Mouse (Mus musculus): Measurements from ENCODE around the gene Elf2. TPM values are rescaled to one million over a fixed set of nuclear protein-coding genes. Genes with fewer than 3 reads are reported as not detected.

Gene Elf2
- total RNA-seq (2017): 173 and 175 TPM in 2 replicates

DNA sequence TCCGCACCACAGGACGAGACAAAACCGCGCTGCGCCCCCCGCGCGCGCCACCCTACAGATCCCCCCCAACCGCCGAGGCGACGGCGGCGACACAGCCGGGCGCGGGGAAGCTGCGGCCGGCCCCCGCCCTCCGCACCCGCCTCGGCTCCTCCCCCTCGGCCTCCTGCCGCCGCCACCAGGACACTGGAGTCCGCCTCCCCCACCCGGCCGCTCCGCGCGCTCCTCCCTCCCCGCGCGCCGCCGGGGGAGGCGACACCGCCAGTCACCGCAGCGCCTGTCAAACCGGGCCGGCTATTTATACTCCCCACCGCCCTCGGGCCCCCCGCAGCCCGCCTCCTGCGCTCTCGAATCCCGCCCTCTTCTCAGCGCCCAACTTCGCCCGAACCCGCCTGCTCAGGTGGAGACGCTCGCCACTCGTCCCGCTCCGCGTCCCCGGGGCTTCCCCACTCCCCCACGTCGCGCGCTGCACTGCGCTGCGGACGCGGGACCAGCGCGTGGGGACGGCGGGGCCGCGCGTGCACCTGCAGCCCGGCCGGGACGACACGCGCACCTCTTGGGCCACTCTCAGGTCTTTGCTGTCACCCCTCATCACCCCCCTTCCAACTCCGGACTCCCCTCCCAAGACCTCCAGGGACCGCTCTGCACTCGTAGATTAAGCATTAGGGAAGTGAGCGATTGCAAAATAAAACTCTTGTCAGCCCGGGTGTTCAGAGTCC, at the start of gene Elf2:
Gene Elf2, minus strand, starts transcription at position 112 of the 716 bp plus-strand sequence.
- ATAC-seq (ENCODE audit: extremely low read depth, insufficient number of reproducible peaks, low FRiP score, poor library complexity, severe bottlenecking): peak; percentile 71

DNA sequence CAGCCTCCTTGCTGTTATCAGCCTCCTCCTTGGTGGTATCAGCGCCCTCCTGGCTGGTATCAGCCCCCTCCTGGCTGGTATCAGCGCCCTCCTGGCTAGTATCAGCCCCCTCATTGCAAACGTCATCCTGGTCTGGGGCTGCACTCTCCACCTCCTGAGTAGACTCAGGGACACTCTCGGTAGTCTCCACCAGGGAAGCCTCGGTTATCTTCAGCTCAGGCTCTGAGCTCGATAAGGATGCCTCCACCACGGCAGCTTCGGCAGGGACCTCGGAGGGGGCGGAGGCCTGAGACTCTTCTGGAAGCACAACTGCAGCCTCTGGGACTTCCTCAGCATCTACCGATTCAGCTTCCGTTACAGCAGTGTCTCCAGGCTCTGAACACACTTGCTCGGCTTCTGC, 48.4 kb upstream of the Elf2 start:
- ATAC-seq (ENCODE audit: extremely low read depth, insufficient number of reproducible peaks, low FRiP score, poor library complexity, severe bottlenecking): peak; percentile 23; the same call in 1 of the 2 replicates

DNA sequence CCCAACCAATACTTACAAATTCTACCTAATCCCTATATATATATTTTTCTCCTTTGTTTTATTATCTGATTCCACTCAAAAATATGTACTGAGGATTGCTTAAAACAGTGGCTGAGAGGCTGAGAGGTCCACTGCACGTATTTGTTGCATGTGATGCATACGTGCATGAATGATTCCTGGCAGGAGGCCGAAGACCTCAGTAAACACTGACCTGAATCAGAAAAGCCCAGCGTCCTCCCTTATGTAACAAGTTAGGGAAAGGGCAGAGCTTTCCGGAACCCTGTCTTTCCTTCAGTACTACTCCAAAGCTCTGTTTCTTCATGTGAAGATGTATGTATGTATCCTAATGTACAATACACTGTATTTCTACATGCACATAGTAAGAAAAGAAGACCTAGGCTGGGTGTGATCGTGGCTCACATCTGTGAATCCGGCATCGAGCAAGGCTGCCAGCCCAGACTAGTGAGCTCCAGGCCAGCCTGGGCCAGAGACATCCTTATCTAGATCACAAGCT, 47.5 kb upstream of the Elf2 start:
- ATAC-seq (ENCODE audit: extremely low read depth, insufficient number of reproducible peaks, low FRiP score, poor library complexity, severe bottlenecking): no peak

DNA sequence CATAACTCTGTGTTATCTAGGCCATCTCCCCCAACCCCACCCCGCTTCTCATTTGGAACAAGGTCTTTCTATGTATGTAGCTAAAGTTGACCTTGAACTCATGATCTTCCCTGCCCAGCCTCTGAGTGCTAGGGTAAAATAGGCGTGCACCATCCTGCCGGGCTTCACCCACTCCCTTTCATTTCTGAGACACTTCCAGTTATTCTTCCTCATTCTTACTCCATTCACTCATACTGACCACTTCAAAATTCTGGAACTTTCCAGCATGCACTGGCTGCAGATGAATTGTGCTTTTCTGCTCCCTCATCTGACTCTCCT, 46.6 kb upstream of the Elf2 start:
- ATAC-seq (ENCODE audit: extremely low read depth, insufficient number of reproducible peaks, low FRiP score, poor library complexity, severe bottlenecking): no peak

DNA sequence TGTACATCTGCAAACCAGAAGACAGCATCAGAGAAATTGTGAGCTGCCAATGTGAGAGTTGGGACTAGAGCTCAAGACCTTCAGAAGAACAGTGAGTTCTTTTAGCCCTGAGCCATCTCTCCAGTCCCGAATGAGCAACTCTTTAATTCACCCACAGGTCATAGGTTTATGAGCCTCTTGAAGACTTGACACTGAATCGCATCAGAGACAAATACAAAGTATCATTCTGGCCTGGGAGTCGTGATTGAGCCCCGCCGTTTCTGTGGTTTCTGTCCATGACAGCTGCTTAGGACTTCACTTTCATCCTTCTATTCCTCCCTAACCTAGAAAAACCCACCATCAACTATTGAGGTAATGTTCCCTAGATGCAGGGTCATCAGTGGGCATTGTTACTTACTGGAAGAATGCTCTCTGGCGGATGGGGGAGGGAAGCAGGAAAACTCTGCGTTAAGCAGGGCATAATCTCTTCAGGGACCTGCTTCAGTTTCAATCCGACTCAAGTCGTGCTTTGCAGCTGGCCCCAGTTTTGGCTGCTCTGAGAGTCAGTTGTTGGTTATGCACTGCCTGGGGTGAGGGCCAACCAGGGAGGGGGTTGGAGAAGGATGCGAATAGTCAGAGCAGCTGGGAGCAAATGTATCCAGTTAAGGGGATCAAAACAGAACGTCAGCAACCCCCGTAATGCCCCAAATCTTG, 46.1 kb upstream of the Elf2 start:
- no peak for ATAC-seq (ENCODE audit: extremely low read depth, insufficient number of reproducible peaks, low FRiP score, poor library complexity, severe bottlenecking)

DNA sequence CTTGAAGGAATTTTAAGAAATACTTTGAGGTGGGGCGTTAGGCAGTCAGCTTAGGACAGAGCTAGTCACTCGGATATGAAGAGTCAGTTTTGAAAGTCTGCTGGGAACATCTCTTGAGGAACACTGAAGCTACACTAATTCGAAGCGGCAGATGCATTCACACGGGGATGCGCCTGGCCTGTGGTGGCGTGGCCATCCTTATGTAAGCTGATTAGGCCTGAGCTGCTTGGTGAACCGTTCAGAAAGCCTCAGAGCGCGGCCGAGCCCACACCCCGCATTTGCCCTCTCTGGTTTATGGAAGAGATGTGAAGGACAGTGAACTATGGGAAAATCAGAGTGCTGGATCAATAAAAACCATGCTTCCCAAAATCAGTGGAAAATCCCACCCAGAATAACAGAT, 42.9 kb upstream of the Elf2 start:
- no peak for ATAC-seq (ENCODE audit: extremely low read depth, insufficient number of reproducible peaks, low FRiP score, poor library complexity, severe bottlenecking)

DNA sequence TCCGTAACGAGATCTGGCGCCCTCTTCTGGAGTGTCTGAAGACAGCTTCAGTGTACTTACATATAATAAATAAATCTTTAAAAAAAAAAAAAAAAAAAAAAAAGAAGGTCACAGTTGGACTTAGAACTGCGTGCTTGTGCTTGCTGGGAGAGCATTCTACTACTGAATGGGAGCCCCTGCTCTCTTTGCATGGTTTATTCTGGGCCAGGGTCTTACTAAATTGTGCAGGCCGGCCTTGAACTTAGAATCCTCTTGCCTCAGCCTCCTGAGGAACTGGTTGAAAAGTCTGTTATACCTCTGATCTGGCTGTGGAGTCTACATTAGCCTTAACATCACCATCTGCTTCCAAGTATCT, 40.2 kb upstream of the Elf2 start:
- no peak for ATAC-seq (ENCODE audit: extremely low read depth, insufficient number of reproducible peaks, low FRiP score, poor library complexity, severe bottlenecking)

DNA sequence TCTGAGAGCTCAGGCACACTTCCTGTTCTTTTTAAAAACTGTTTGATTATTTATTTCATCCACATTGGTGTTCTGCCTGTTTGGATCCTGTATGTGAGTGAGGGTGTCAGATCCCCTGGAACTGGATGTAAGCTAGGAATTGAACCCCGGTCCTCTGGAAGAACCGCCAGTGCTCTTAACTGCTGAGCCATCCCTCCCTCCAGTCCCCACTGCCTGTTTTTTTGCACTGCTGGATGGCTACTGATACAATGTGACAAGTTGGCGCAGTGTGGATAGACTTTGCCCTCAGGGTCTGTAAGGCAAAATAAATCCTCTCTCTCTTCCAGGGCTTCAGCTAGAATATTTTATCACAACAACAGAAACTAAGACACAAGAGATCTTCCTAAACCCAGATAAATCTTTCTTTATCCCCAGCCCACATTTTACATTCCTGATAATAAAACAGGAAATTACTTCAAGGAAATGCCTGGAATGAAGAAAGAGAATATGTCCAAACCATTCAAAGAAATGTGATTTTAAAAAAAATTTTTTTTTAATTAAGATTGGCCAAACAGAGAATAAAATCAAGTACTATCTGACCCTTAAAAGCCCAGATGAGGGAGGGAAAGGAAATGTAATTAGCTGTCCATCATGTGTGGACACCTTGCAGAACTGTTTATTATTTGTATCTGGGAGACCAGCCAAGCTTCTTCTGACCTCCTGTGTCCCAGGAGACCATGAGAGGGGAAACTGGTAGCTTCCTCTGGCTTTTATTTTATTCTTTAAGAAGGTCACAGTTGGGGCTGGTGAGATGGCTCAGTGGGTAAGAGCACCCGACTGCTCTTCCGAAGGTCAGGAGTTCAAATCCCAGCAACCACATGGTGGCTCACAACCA, 39.6 kb upstream of the Elf2 start:
- ATAC-seq (ENCODE audit: extremely low read depth, insufficient number of reproducible peaks, low FRiP score, poor library complexity, severe bottlenecking): no peak

DNA sequence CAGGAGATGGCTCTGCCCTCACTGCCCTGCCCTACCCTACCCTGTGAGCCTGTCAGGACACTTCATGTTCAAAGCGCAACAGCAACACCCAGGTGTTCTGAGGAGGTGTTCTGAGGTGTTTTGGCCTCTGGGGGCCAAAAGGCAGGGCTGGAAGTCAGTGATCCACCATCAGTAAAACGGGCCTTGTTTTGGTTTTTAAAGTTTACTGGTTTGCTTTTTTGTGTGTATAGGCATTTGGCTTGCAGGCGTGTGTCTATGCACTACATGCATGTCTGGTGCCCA, 38.1 kb upstream of the Elf2 start:
- no peak for ATAC-seq (ENCODE audit: extremely low read depth, insufficient number of reproducible peaks, low FRiP score, poor library complexity, severe bottlenecking)

DNA sequence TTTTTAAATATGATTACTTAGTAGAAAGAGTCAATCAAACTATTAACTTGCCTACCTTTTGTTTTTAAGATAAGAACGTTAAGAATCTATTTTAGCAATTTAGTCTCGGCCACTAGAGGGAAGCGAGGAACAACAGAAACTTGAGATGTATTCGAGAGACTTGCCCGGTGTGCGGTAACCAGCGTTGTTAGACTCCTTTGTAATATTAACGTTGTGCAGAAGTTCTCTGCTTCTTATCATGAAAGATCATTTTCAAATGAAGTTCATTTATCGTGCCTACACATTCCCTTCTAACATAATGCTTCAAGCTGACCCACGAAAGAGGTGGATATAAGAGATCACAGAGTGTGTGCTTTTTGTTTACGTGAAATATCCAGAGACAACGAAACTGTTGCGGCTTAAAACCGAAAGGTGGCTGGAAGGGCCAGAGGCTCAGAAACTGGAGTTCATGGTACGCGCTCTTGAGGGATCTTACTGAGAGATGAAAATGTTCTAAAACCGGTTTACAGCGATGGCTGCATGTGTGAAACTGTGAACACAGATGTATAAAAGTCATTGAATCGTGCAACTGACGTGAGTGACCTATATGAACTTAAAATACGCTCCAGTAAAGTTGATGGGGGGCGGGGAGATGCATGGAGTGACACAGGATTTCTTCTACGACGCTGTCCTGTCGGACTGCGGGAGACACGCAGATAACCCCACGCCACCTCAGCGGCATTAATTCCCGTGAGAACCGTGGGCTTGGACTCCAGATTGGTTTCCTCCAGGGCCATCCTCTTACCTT, 37.6 kb upstream of the Elf2 start:
- peak; percentile 52; the same call in 1 of the 2 replicates for ATAC-seq (ENCODE audit: extremely low read depth, insufficient number of reproducible peaks, low FRiP score, poor library complexity, severe bottlenecking)

DNA sequence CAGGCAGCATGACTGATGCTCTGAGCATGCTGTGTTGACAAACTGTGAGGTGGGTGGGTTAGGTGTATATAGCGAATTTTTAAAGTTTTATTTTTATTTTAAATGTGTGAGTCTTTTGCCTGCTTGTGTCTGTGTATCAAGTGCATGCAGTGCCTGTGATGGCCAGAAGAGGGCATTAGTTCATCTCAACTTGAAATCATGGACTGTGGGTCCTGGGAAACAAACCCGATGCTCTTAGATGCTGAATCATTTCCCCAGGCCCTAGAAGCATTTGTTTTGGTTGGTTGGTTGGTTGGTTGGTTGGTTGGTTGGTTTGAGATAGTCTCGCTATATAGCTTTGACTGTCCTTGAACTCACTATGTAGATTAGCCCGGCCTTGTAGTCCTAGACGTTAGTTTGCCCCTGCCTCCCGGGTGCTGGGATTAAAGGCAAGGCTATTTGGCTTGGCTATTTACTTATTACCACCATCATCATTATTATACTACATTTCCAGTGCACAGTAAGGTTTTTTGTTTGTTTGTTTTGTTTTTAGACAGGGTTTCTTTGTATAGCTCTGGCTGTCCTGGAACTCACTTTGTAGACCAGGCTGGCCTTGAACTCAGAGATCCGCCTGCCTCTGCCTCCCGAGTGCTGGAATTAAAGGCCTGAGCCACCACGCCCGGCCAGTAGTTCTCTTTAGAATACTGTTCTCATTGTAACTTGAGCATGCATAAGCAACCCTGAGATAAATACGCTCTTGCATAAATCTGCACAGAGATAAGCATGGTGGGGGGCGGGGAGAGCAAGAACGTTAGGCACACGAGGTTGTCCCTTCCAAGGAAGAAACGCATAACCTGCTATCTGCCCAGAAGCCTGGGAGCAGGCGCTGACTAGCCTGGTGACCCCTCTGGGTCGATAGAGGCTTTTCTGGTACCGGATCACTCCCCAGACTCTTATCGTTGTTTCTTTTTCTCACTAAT, 35.1 kb upstream of the Elf2 start:
- peak; percentile 72 for ATAC-seq (ENCODE audit: extremely low read depth, insufficient number of reproducible peaks, low FRiP score, poor library complexity, severe bottlenecking)

DNA sequence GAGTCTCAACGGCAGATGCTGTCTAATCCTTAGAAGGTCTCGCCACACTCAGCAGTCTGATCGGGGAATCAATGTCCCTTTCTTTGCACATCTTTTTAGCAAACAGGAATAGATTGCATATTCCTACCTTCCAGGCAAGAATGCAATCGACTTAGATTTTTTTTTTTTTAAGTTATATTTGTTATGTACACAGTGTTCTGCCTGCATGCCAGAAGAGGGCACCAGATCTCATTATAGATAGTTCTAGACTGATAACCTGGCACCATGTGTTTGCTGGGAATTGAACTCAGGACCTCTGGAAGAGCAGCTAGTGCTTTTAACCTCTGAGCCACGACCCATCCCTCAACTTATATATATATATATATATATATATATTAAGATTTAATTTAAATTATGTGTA, 33.1 kb upstream of the Elf2 start:
- ATAC-seq (ENCODE audit: extremely low read depth, insufficient number of reproducible peaks, low FRiP score, poor library complexity, severe bottlenecking): no peak

DNA sequence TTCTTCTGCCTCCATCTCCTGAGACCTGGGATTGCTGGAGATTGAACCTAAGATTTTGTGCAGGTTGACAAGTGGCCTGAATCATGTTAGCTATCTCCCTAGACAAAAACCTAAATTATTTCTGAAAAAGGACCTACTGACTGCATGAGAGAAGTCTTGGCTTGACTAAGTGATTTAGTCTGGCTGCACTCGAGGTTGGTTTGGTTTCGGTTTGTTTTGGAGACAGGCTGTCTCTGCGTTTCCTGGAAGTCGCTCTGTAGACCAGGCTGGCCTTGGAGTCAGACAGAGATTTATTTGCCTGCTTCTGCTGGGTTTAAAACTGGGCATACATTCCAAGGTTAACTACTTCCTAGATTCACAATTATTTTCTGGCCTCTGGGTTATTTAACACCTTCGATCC, 32.4 kb upstream of the Elf2 start:
- no peak for ATAC-seq (ENCODE audit: extremely low read depth, insufficient number of reproducible peaks, low FRiP score, poor library complexity, severe bottlenecking)

DNA sequence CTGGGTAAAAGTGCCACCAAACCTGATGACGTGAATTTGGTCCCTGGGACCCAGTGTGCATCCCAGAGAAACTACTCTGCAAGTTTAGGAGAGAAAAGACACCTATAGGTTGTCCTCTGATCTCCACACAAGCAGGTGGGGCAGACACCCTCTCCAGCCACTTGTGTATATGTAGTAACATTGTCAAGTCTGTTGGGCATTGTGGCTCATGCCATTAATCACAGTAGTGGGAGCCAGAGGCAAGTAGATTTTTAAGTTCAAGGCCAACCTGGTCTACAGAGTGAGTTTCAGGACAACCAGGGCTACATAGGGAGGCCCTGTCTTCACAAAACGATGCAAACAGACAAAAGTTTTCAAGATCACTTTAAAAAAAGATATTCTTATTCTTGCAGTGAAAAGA, 31.4 kb upstream of the Elf2 start:
- no peak for ATAC-seq (ENCODE audit: extremely low read depth, insufficient number of reproducible peaks, low FRiP score, poor library complexity, severe bottlenecking)

DNA sequence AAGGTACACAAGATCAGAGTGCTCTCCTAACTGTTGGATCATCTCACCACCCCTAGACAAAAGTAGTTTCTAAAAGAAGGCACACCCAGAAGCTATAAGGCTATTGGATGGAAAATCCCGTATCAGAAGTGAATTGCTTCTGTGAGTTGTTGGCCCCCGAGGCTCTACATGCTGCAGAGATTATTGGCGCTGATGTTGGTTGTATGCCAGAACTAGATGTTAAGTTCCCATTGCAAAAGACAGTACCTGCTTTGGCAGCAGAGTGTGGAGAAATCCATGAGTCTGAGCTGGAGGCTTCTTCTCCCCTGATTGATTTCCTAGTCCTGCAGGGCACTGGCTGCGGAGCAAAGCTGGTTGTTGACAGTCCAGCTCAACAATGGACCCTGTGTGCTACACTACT, 27.5 kb upstream of the Elf2 start:
- no peak for ATAC-seq (ENCODE audit: extremely low read depth, insufficient number of reproducible peaks, low FRiP score, poor library complexity, severe bottlenecking)

DNA sequence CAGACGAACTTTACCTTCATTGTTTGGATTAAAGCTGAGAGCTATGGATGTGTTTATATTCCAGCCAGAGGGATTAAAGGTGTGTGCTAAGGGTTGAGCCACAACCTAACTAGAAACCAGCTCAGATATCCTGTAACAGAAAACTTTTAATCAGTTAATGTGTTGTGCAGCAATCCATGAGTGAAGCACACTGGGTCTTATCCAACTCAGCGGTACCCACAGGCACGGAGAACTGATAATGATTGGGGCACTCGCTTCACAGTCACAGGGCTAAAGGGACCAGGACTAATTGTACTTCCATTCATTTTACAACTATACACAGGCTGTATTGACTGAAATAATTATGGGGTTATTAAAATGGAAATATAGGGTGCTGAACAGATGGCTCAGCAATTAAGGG, 26.5 kb upstream of the Elf2 start:
- no peak for ATAC-seq (ENCODE audit: extremely low read depth, insufficient number of reproducible peaks, low FRiP score, poor library complexity, severe bottlenecking)

DNA sequence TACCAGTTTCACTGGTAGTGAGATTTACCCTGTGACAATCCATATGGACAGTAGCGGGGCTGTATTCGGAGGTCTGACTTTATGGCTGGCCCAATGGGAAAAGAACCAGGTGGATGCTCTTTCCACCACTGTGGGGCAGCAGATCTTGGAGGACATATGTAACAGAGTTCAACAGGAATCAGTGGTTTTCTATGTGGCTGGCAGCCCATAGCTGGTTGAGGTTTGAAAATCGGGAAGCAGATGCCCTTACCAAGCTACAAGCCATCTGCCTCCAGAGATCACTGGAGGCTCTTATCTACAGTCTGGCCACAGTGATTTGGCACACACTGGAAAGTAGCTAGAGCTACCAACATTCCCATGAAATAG, 25.0 kb upstream of the Elf2 start:
- no peak for ATAC-seq (ENCODE audit: extremely low read depth, insufficient number of reproducible peaks, low FRiP score, poor library complexity, severe bottlenecking)

All from neutrophil, adult 5-6 weeks (primary cell).